Mouse (Mus musculus) lung, postnatal 0 days (tissue): Measurements from ENCODE around the gene Clstn2.

Experiments
- CTCF ChIP-seq: IDR thresholded peaks from 2 replicates; pipeline ENCODE4 v1.5.1; 2016; ENCODE audit warnings: antibody characterized with exemption, mild to moderate bottlenecking
- EP300 ChIP-seq: IDR thresholded peaks from 2 replicates; pipeline ENCODE4 v1.6.1; 2016; ENCODE audit warnings: antibody characterized with exemption, mild to moderate bottlenecking, control low read depth

DNA sequence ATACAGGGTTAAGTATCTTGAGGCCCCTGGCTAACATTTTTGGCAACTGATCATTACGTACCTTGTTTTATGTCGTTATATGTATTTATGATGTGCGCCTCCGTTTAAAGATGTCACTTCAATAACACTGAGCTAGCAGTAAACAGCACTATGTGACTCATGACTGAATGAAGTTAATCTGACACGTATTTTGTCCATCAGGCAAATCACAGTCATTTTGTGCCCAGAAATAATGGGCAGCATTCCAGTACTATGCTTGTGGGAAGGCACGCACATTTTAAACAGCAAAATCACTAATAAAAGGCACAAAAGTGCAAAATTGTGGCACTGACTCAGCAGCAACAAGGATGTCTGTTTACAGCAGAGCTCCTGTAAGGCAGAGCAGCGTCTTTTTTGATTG is 316.0 kb downstream of the Clstn2 start:
- no peak for TF ChIP-seq EP300
- no peak for TF ChIP-seq CTCF
